Mouse (Mus musculus) brain, embryonic 14.5 days (tissue): ENCODE results near the gene Kcna3.

Source experiments
- CTCF ChIP-seq: fragments of 200-500 bp; IDR thresholded peaks from 2 replicates; pipeline ENCODE4 v1.5.1; 2012; ENCODE audit warnings: inconsistent platforms, mild to moderate bottlenecking, moderate library complexity, borderline replicate concordance; ENCODE audit not compliant: insufficient read depth, insufficient read length; ENCODE audit errors: extremely low read depth
- POLR2A ChIP-seq: fragments of 200-500 bp; IDR thresholded peaks from 2 replicates; pipeline ENCODE4 v1.6.1; 2012; ENCODE audit warnings: mild to moderate bottlenecking, inconsistent platforms, borderline replicate concordance; ENCODE audit not compliant: poor library complexity, insufficient read depth, insufficient read length, severe bottlenecking; ENCODE audit errors: extremely low read depth

- no peak for TF ChIP-seq CTCF
- no peak for TF ChIP-seq POLR2A
Measured at GRCm38 (mm10) chr3:107073863-107074262, 37.9 kb downstream of the Kcna3 start.
